Mouse (Mus musculus): ENCODE results near the gene Pcnx.
"Not testable (repeated sequence)": the region's sequence is repeated elsewhere in the genome, so short reads cannot be mapped to it uniquely, and the experiment has no call there.

Gene Pcnx

GRCm38 (mm10) chr12:81965416-81965815 is 105.6 kb downstream of the Pcnx start:
- DNase-seq (ENCODE audit: low spot score): no peak

DNA sequence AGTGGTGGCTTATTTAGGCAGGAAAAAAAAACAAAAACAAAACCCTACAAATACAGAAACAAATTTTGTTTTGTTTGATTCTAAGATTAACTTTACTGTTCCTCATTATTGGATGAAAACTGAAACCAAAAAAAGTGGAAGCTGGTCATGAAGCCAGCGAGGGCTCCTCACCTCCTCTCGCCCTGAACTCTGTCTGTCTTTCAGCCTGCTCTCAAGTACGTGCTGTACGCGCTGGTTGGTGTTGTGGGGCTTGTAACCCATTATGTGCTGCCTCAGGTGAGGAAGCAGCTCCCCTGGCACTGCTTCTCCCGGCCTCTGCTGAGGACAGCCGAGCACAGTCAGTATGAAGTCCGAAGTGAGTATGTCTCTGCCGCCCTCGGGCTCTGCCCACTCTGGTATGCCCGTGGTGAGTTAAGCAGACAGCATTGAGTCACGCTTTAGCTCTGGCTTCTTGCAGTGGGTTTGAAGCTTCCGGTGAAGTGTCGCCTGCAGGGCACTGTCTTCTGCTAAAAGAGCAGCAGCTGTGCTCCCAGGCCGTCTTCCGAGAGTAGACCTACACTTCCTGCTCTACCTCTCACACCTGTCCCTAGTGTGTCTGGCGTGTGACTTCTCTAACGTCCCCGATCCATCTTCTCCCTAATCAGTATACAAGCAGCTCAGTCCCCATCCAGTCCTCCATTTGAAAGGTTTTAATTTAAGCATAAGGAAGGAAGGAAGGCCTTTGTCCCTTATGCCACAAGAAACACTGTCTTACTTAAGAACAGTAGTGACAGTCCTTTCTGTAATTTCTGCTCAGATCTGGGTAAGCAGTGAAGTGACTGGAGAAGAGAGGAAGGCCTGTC is 111.4 kb downstream of the Pcnx start:
- no peak for DNase-seq (ENCODE audit: low spot score)

- no peak for DNase-seq (ENCODE audit: low spot score)
These were observed 112.1 kb downstream of the Pcnx start for GRCm38 (mm10) chr12:81971884-81972362.

DNA sequence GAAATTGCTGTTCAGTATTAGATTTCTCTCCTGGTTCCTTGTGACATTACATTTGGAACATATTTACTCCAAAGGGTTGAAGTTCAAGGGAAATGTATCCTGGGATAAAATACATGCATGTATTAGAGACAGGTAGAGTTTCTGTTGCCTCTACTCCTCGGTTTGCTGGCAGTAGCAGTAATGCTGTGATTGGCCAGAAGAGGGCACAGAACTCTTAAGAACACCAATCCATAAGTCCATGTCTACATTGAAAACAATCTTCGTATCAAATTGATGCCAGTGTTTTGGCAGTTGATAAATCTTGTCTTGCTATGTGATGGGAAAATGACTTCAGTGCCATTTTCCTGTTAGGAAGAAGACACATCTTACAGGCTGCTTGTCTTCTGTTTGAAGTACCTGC is 115.0 kb downstream of the Pcnx start:
- DNase-seq (ENCODE audit: low spot score): no peak

DNA sequence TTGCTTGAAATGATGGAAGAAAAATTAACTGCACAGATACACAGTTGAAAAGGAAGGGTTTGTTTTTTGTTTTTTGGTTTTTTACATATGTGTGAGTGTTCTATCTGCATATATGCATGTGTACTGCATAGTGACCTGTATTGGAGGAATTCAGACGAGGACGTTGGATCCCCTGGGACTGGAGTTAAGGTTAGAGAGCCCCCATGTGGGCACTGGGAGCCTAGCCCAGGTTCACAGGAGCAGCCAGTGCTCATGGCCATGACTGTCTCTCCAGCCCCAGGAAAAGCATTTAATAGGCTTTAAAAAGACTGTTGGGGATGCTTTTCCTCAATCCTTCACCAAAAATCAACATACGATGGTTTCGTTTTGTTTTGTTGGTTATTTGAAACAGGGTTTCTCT is 117.5 kb downstream of the Pcnx start:
- no peak for DNase-seq (ENCODE audit: low spot score)

GRCm38 (mm10) chr12:81979312-81979711 is 119.5 kb downstream of the Pcnx start:
- no peak for DNase-seq (ENCODE audit: low spot score)

DNA sequence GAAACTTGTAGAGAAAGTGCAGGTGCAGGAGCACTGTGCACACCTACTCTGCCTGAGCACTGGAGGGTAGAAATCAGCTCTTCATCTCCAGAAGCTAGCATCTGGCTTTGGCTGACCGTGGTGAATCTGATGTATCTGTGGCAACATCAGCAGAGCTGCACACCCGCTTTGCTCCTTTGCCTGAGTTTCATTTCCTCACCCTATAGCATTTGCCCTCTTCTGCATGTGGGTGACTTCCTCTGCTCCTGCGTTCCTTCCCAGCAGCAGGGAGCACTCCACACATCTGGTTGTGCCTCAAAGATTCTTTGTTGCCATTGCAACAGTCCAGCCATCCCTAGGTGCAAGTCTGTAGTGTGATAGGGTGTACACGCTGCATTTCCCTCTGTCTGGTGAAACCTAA is 132.3 kb downstream of the Pcnx start:
- no peak for DNase-seq (ENCODE audit: low spot score)

DNA sequence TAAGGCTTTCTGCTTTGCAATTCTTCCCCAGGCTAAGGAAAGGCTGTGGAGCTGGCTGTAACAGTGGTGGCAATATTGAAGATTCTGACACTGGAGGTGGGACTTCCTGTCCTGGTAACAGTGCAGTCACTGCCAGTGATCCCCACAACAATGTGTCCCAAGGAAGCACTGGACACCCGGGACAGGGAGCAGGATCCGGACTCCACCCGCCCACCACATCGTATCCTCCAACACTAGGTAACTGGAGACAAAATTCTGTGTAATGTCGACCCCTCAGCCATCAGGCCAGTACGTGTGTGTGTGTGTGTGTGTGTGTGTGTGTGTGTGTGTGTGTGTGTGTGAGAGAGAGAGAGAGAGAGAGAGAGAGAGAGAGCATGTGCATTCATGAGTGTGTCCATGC is 133.2 kb downstream of the Pcnx start:
- DNase-seq (ENCODE audit: low spot score): no peak

DNA sequence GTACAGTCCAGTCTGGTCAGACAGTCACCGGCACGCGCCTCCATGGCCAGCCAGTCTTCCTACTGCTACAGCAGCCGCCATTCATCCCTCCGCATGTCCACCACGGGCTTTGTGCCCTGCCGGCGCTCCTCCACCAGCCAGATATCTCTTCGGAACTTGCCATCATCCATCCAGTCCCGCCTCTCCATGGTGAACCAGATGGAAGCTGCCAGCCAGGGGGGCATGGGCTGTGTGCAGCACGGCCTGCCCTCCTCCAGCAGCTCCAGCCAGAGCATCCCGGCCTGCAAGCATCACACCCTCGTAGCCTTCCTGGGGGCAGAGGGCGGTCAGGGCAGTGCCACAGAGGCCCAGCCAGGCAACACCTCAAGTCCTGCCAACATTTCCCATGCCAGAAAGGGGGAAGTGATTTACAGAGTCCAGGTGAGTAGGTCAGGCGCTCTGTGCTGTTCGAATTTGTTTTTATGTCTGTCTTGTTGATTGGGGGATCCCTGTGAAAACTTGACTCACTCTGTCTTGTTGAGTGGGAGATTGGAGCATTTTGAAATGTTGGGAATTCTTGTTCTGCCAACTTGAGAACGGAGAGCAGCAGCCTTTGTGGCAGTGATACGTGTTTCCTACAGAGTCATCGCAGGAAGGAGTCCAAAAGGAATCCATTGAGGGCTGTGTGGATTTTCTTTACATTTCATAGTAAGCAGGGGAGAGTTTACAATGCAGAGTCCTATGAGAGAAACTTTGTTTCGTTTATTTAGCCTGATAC is 135.3 kb downstream of the Pcnx start:
- no peak for DNase-seq (ENCODE audit: low spot score)

- DNase-seq (ENCODE audit: low spot score): no peak
These were observed 137.0 kb downstream of the Pcnx start for GRCm38 (mm10) chr12:81996679-81997362.

GRCm38 (mm10) chr12:81997497-81997896 is 137.7 kb downstream of the Pcnx start:
- no peak for DNase-seq (ENCODE audit: low spot score)

GRCm38 (mm10) chr12:82002697-82003096 is 142.9 kb downstream of the Pcnx start:
- not testable (repeated sequence) for DNase-seq (ENCODE audit: low spot score)

DNA sequence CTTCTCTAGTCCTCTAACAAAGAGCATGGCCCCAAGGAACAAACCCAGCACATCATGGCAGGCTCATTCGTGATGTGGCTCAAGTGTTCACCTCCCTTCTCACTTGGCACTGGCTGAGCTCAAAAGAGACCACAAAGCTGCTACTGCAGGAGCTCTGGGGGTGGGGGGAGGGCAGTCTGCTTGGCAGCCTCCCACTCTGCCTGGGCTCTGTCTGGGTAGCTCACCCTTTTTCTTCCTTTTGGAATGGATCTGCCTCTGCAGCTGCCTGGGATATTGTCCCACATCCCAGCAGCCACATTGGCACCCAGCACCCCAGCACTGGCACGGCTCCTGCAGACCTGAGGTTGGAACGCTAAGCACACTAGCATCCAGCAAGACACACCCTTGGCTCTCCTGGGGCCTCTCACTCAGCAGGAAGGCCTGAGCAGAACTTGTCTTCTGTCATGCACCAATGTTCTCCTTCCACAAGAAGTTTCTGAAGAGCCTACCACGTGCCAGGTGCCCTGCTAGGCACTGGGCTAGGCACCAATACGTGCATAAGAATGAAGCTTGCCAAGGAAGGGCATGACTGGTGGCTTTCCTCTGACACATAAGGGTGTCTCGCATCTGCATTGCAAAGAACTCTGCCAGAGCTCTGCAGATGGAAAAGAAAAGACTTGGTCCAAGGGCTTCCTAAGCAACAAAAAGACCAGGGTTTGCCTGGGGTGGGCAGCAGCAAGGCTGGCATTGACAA is 166.2 kb downstream of the Pcnx start:
- not testable (repeated sequence) for DNase-seq (ENCODE audit: low spot score)

- DNase-seq (ENCODE audit: low spot score): not testable (repeated sequence)
These were observed 173.7 kb downstream of the Pcnx start for GRCm38 (mm10) chr12:82033524-82033923.

DNA sequence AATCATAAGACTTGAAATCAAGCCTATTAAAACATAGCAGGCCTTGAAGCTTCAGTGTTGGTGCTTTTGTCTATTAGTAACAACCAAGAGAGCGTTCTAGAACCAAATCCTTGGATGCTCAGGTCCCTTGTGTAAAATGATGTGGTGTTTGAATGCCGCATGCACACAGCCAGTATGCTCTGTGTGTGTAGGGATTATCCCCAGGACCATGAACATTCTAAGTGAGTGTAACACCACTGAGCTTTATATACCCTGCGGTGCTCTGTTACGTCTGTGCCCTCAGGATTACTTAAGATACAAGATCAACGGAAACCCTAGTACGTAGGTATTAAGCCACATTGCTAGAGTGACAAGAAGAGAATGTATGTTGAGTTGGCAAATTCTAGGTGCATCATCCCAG is 174.2 kb downstream of the Pcnx start:
- not testable (repeated sequence) for DNase-seq (ENCODE audit: low spot score)

DNA sequence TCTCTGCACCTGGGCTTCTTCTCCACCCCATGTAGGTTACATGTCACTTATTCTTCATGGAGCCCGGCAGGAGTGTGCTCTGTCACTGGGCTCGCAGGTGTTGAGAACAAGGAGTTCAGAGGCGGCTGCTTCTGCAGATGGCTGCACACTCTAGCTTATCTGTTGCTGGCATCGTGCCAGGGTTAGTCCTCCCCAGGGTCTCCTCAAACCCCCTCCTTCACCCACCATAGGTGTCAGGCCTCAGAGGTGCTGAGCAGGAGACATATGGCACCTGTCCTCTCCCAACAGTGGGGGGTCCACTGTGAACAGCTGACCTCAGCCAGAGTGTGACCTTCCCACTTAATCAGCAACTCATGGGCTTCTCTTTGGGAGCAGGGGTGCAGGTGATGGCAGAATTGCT is 184.3 kb downstream of the Pcnx start:
- not testable (repeated sequence) for DNase-seq (ENCODE audit: low spot score)
